ENCODE assay signal across 27 mouse cellular contexts in genomic region chr2:10437290-10437689, GRCm38 (mm10).
DNase-seq lines count a peak whose midpoint lies in the region; ATAC-seq and TF ChIP-seq lines count a peak whose summit lies in the region.
"Had no signal": no experiment of that assay in that cellular context is flagged by ENCODE, and none has a peak within 500 bp of the region (broad histone marks: within the 10 kb centered on the region; RNA-seq: fewer than 3 reads in every experiment).

No protein-coding gene starts in this region.

- H3K4me3 ChIP-seq in forebrain, postnatal 0 days (ENCODE audit: low read depth, low read length) = no peak overlapping the region
- H3K4me3 ChIP-seq in forebrain, embryonic 13.5 days = no peak overlapping the region
- H3K4me3 ChIP-seq in midbrain, embryonic 11.5 days (ENCODE audit: low read depth, low read length) = no peak overlapping the region
- H3K4me3 ChIP-seq in midbrain, embryonic 15.5 days = no peak overlapping the region
- H3K4me3 ChIP-seq in neural tube, embryonic 13.5 days = no peak overlapping the region
- H3K4me3 ChIP-seq: embryonic facial prominence, embryonic 12.5 days; limb, embryonic 13.5 days; lung, embryonic 15.5 days had no signal

- no peak for TF ChIP-seq CTCF in forebrain, postnatal 0 days (IDR thresholded peaks at IDR 0.05; ENCODE audit: low read depth)
- TF ChIP-seq CTCF in brain, embryonic 14.5 days (IDR thresholded peaks at IDR 0.05; ENCODE audit: borderline replicate concordance, extremely low read depth, insufficient read depth, insufficient read length) = no peak

- H3K27me3 ChIP-seq in forebrain, postnatal 0 days (ENCODE audit: insufficient read depth, low read length) = no peaks in the 10 kb centered on the region
- H3K27me3 ChIP-seq in forebrain, embryonic 13.5 days = no peaks in the 10 kb centered on the region
- H3K27me3 ChIP-seq in midbrain, embryonic 11.5 days (ENCODE audit: control insufficient read depth, insufficient read depth, low read length) = no peaks in the 10 kb centered on the region
- H3K27me3 ChIP-seq in midbrain, embryonic 15.5 days (replicated peaks) = no peaks in the 10 kb centered on the region
- no peaks in the 10 kb centered on the region for H3K27me3 ChIP-seq in neural tube, embryonic 13.5 days
- H3K27me3 ChIP-seq: embryonic facial prominence, embryonic 12.5 days; lung, embryonic 15.5 days; Patski had no signal

- WGBS in forebrain, postnatal 0 days = 51% methylated on average over 9 of the region's 9 CpGs
- 61% methylated on average over 9 of the region's 9 CpGs for WGBS in forebrain, embryonic 13.5 days
- 57% methylated on average over 9 of the region's 9 CpGs for WGBS in midbrain, embryonic 11.5 days
- WGBS in midbrain, embryonic 15.5 days = 37% methylated on average over 9 of the region's 9 CpGs
- WGBS in neural tube, embryonic 13.5 days = 21% methylated on average over 9 of the region's 9 CpGs

- peak; percentile 40; the same call in 1 of the 2 replicates for ATAC-seq in forebrain, postnatal 0 days
- no peak for ATAC-seq in forebrain, embryonic 13.5 days
- peak; percentile 57; the same call in 1 of the 2 replicates for ATAC-seq in midbrain, embryonic 11.5 days (ENCODE audit: low FRiP score)
- no peak for ATAC-seq in midbrain, embryonic 15.5 days (replicated peaks)
- no peak for ATAC-seq in neural tube, embryonic 13.5 days (ENCODE audit: low read depth)
- ATAC-seq: inflammation-experienced regulatory T-cells, adult 6 months; Patski had no signal

- no peak overlapping the region for H3K4me2 ChIP-seq in forebrain, postnatal 0 days (ENCODE audit: low read depth)
- no peak overlapping the region for H3K4me2 ChIP-seq in forebrain, embryonic 13.5 days
- no peak overlapping the region for H3K4me2 ChIP-seq in midbrain, embryonic 11.5 days
- H3K4me2 ChIP-seq in midbrain, embryonic 15.5 days = no peak overlapping the region
- H3K4me2 ChIP-seq in neural tube, embryonic 13.5 days = peak overlapping the region; percentile 14; the same call in 1 of the 2 replicates
- H3K4me2 ChIP-seq: embryonic facial prominence, embryonic 12.5 days; heart, embryonic 11.5 days; limb, embryonic 13.5 days; liver, embryonic 11.5 days; lung, embryonic 15.5 days had no signal

- no peaks in the 10 kb centered on the region for H3K36me3 ChIP-seq in forebrain, postnatal 0 days (ENCODE audit: insufficient read depth)
- no peaks in the 10 kb centered on the region for H3K36me3 ChIP-seq in forebrain, embryonic 13.5 days (ENCODE audit: poor library complexity, severe bottlenecking)
- no peaks in the 10 kb centered on the region for H3K36me3 ChIP-seq in midbrain, embryonic 11.5 days (ENCODE audit: control insufficient read depth, insufficient read depth, low read length)
- H3K36me3 ChIP-seq in midbrain, embryonic 15.5 days (replicated peaks) = no peaks in the 10 kb centered on the region
- H3K36me3 ChIP-seq in neural tube, embryonic 13.5 days = no peaks in the 10 kb centered on the region
- H3K36me3 ChIP-seq: embryonic facial prominence, embryonic 12.5 days; limb, embryonic 13.5 days; lung, embryonic 15.5 days had no signal

- no peaks in the 10 kb centered on the region for H3K9me3 ChIP-seq in forebrain, postnatal 0 days (ENCODE audit: low read length)
- H3K9me3 ChIP-seq in forebrain, embryonic 13.5 days (replicated peaks) = no peaks in the 10 kb centered on the region
- H3K9me3 ChIP-seq in midbrain, embryonic 11.5 days (ENCODE audit: control insufficient read depth, low read length) = no peaks in the 10 kb centered on the region
- no peaks in the 10 kb centered on the region for H3K9me3 ChIP-seq in midbrain, embryonic 15.5 days
- H3K9me3 ChIP-seq in neural tube, embryonic 13.5 days = no peaks in the 10 kb centered on the region
- H3K9me3 ChIP-seq: embryonic facial prominence, embryonic 12.5 days; limb, embryonic 13.5 days; lung, embryonic 15.5 days had no signal

- DNase-seq in forebrain, postnatal 0 days = no peak
- DNase-seq in midbrain, embryonic 11.5 days (ENCODE audit: low spot score, missing footprints) = peak; percentile 77
- peak; percentile 26 for DNase-seq in brain, embryonic 14.5 days (ENCODE audit: low read depth)
- DNase-seq in thymus, adult 18-20 months = no peak
- DNase-seq: adrenal gland, postnatal 14 days; cerebellum, adult 11-12 months; cerebellum, adult 9-11 months; embryo, embryonic 11 days; gastrocnemius, postnatal 25 days; heart, adult 18-20 months; heart, postnatal 36 days; kidney, adult 11 months; kidney, postnatal 25 days; right cerebral cortex, postnatal 4 days; thymus, adult 2 months; thymus, postnatal 36 days had no signal

- no peak for TF ChIP-seq POLR2A in brain, embryonic 14.5 days (IDR thresholded peaks at IDR 0.05; ENCODE audit: borderline replicate concordance, extremely low read depth, insufficient read depth, insufficient read length, poor library complexity, severe bottlenecking)

- H3K27ac ChIP-seq in forebrain, postnatal 0 days (ENCODE audit: low read depth, low read length) = no peak overlapping the region
- no peak overlapping the region for H3K27ac ChIP-seq in forebrain, embryonic 13.5 days
- no peak overlapping the region for H3K27ac ChIP-seq in midbrain, embryonic 11.5 days (ENCODE audit: low read depth, low read length)
- H3K27ac ChIP-seq in midbrain, embryonic 15.5 days = no peak overlapping the region
- no peak overlapping the region for H3K27ac ChIP-seq in neural tube, embryonic 13.5 days (replicated peaks)
- H3K27ac ChIP-seq: embryonic facial prominence, embryonic 12.5 days; limb, embryonic 13.5 days; lung, embryonic 15.5 days; stomach, postnatal 0 days had no signal

- H3K9ac ChIP-seq in forebrain, postnatal 0 days = no peak overlapping the region
- no peak overlapping the region for H3K9ac ChIP-seq in forebrain, embryonic 13.5 days
- no peak overlapping the region for H3K9ac ChIP-seq in midbrain, embryonic 11.5 days (ENCODE audit: low read length)
- no peak overlapping the region for H3K9ac ChIP-seq in midbrain, embryonic 15.5 days
- H3K9ac ChIP-seq in neural tube, embryonic 13.5 days = no peak overlapping the region
- H3K9ac ChIP-seq: embryonic facial prominence, embryonic 12.5 days; limb, embryonic 13.5 days; lung, embryonic 15.5 days had no signal

- no peaks in the 10 kb centered on the region for H3K4me1 ChIP-seq in forebrain, postnatal 0 days (ENCODE audit: insufficient read depth)
- peaks cover 8% of the 10 kb centered on the region for H3K4me1 ChIP-seq in forebrain, embryonic 13.5 days
- H3K4me1 ChIP-seq in midbrain, embryonic 11.5 days (ENCODE audit: control insufficient read depth, insufficient read depth, low read length) = 0 out of 2 replicates have a peak, but pooled peaks cover 3% of the 10 kb centered on the region
- H3K4me1 ChIP-seq in midbrain, embryonic 15.5 days = 0 out of 2 replicates have a peak, but pooled peaks cover 1% of the 10 kb centered on the region
- H3K4me1 ChIP-seq in neural tube, embryonic 13.5 days (replicated peaks) = peaks cover 6% of the 10 kb centered on the region
- H3K4me1 ChIP-seq: embryonic facial prominence, embryonic 12.5 days; limb, embryonic 13.5 days; lung, embryonic 15.5 days had no signal

Comparison
In these comparisons a context has a peak if more than half of its experiments do, and no peak if none do; other contexts are left out.
1. ATAC-seq: peak in forebrain, postnatal 0 days (single experiment) and midbrain, embryonic 11.5 days (single experiment); none in forebrain, embryonic 13.5 days (single experiment), midbrain, embryonic 15.5 days (single experiment) and neural tube, embryonic 13.5 days (single experiment).
2. DNase-seq: peak in midbrain, embryonic 11.5 days (single experiment) and brain, embryonic 14.5 days (single experiment); none in forebrain, postnatal 0 days (single experiment) and thymus, adult 18-20 months (0 of 2).